Mouse (Mus musculus): ENCODE measurements around the gene Thsd7a.

The Thsd7a gene

DNA sequence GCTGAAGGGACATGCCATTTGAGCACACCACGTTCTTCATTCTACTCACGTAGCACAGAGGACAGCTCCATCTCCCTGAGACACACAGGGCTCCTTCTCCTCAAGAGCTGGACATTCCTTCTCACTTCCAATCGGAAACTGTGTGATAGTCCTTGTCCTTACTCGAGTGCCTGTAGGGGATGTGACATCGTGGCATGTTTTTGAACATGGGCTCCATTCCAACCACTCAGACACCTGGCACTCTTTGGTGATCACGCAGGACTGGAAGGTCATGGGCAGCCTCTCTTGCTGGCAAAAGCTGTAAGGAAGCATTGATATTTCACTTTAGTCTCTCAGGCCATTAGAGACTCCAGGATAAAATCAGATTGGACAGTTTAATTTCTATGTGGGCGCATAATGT is 245.3 kb downstream of the Thsd7a start:
- no peak for DNase-seq (ENCODE audit: low spot score)

DNA sequence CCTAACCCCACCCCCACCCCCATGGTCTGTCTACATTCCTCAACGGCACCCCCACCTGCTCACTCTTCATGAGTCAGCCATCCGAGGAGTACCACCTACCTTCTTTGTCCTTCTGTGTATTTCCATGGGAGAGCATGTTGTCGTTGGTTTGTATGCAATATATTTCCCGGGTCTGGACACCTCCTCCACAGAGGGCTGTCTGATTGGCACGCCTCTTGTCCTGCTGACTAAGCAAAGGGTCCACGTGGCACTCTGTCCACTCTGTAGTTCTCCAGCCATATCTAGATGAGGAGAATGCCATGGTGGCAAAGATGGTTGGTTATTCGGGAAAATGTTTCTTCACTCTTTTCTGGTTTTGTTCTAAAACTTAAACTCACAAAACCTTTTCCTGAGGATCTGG is 248.3 kb downstream of the Thsd7a start:
- no peak for DNase-seq (ENCODE audit: low spot score)

DNA sequence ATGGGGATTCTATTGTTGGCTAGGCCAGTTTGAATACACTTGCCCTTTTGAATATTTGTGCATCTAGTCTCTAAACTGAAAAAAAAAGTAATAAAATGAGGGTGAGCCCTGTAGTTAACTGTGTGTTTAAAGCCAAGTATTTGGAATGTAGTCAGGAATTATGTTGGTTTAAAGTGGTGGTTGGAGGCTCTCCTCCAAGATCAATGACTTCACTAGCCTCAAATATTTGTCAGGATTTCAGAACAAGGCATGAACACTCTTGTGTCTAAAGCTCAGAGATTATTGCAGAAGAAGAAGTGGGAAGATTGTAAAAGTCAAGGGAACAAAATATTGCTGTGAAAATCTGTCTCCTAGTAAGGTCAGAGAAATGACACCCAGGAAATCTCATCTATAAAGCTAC is 249.3 kb downstream of the Thsd7a start:
- no peak for DNase-seq (ENCODE audit: low spot score)

DNA sequence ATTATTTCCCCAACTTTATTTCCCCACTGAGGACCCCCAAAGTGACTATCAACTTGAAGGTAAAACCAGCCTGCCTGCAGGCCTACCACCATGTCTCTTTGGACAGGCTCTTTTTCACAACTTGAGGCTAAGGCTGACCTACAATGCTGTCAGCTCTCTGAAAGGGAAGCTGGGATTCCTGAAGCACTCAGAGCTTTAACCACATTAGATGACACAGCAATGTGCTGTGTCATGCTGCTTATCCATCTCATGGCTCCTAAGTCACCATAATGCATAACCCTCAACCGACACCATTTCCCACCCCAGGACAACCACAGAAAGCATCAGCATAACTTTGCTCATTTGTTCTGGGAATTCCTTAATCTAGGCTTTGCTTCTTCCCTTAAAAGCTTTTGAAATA is 255.6 kb downstream of the Thsd7a start:
- no peak for DNase-seq (ENCODE audit: low spot score)

DNA sequence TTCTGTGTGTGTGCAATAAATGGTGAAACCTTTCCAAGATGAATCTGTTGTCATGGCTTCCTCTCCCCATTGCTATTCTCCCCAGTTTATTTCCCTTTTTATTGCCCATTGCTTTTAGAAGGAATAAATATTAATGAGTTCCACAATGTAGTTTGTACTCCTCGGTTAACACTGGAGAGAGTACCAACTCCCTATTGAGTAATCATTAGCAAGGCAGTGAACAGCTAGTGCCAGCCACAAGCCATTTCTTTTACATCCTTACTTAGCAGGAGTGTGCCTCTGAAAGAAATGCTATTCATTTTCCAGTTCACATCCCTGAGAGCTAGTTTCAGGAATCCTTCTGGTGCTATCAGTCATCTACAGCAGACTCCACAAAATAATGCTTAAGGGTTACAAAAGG is 260.3 kb downstream of the Thsd7a start:
- no peak for DNase-seq (ENCODE audit: low spot score)

DNA sequence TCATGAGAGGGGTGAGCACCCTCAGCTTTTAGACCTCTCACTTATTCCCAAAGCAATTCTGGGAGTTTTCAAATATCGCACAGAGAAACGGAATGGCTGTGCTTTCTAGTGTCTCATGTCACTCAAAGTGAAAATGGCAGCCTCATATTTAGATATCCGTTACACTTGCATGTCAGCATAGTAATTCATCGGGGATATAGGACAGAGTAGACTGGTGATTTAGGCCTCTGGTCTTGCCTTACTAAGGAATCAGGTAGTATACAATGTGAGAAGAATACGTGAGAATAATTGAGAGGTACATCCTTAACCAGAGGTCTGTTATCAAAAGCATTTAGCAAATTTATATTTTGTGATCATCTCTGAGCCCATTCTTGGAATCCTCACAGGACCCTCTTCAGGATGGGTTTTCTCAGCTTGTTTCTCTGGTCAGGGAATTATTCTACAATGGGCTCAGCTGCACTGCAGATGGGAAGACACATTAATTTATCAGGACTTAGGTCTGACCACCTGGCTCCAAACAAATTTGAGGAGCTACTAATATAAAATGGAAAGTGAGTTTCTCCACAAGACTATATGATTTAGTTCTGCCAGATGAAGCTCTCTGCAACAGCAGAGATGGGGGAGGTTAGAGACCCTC is 267.6 kb downstream of the Thsd7a start:
- no peak for DNase-seq (ENCODE audit: low spot score)

DNA sequence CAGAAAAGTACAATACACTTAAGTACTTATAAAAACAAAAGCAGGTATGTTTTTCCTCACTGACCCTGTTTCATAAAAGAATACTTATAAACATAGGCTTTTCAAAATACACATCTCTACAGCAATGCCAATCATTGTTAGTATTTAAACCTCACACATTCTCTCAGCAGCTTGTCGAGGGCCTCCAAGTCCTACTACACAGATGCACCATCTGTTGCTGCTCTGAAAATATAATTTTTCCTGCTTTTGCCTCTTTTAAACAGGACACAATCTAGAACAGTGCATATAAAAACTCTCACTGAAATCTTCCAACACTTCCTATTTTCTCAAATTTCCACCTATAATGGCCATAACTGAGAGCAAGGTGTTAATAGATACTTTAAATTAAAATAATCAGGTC is 270.9 kb downstream of the Thsd7a start:
- no peak for DNase-seq (ENCODE audit: low spot score)

DNA sequence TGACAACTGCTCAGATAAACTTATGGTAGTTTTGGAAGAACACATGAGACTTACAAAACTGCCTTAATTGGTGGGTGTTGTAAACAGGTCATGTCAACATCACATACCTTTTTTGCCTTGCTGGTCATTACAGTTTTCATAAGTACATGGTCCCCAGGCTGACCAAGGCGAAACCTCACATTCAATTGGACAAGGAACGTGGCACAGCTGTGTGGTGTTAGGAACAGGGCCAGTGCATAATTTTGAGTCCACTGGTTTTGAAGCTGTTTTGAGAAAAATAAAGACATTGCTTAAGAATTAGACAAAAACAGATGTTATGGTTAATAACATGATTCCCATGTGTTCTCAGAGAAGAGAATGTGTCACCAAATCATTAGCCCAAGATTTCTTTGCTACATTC is 278.3 kb downstream of the Thsd7a start:
- no peak for DNase-seq (ENCODE audit: low spot score)

DNA sequence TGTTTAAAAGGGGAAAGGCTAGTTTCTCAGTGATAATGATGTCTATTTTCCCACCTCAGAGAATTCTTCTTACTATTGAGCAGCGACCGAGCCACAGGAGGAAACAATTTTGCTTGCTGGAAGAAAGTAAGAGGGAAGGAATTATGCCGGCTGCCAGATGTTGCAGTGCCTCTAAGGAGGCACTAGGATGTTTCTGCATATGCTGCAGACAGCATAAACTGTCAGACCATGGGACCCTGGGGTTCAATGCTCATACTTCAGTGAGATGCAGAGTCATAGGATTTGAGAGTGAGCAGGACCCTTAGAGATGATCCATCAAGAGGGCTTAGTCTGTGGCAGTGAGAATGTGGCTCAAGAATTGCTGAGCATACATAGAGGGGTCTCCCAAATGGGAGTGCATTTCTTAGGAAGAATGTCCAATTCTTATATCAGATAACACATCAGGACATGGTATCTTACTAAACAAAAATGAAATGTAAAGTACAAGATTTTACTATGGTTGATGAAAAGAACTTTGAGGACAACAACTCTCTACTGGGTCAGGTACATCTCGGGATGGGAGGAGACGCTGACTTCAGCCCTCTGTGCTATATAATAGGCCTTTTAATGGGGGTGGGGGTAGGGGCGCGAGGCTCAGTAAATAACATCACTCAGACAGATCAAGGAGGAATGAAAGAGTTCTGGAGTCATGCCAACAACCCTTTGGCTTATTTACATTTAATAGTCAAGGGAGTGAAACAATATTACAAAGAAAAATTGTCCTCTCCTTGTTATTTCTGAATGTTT is 281.7 kb downstream of the Thsd7a start:
- DNase-seq (ENCODE audit: low spot score): no peak

DNA sequence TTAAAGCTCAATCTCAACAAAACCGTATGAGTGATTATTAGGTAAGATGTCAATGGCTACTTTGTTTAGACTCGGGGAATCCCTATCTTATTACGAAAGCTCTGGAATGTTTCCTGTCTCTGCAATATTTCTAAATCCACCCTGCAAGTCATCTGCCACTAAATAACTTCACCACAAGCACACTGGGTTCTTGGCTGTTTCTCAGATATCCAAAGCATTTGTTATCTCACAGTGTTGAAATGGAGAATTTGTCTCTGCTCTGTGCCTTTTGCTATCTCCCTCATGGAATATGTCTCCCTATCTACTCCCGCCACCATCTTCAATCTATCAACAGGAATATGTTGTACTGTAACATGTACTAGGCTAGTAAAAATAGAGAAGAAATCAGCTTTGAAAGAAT is 290.4 kb downstream of the Thsd7a start:
- DNase-seq (ENCODE audit: low spot score): no peak

DNA sequence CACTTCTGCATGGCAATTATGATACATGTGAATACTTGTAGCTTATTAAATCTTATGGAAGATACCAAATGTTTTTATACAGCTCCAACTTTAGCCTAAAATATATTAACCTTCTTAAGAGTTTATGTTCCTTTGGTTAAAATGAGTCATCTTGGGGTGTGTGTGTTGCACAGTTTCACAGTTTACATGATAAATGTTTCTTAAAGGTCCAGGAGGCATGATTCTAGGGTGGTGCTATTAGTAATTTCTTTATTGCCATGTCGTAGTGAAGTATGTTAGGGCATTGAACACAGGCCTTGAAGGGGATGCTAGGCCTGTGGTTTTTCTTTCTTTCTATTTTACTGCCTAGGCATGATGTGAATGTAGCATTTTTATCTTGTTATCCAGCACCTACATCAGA is 291.8 kb downstream of the Thsd7a start:
- DNase-seq (ENCODE audit: low spot score): no peak

DNA sequence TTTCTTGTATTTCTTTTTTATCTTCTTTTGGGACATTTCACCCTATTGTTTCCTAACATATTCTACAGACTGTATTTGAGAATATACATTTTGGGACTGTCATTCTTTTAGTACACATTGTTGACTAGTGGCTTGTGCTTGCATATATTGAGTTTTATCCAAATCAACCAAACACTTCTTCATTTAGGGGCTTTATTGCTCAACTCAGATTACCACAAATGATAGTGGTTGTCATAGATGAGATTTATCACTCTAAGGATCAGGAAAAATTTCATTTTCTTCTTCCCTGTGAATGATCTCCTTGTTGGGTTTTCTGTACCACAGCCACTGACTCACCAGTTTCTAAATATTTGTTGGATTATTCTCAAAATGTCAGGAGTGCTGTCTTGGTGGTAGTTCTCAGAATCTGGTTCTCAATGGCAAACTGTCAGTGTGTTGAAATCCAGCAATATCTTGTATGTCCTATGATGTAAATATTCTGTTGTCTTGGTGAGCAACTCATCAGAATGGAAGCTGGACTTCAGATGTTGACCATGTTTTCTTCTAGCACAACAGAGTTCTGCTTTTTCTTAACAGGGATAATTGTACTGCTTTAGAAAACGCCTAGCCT is 294.2 kb downstream of the Thsd7a start:
- no peak for DNase-seq (ENCODE audit: low spot score)

DNA sequence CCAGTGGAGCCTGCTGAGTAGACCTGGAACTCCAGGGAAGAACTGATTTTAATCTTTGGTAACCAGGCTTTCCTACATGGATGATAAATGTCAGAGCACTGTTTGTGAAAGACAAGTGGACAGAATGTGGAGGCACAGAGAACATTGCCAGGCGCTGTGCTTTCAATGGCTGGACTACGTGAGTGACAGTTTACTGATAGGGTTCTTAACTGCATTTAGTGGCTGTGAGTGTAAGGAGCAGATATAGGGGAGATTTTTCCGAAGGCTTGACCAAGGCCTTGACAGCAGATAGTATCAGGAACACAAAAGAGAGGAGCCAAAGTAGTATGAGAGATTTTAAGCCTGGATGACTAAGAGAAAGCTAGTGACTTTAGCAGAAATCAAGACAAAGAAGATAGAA is 295.1 kb downstream of the Thsd7a start:
- no peak for DNase-seq (ENCODE audit: low spot score)

DNA sequence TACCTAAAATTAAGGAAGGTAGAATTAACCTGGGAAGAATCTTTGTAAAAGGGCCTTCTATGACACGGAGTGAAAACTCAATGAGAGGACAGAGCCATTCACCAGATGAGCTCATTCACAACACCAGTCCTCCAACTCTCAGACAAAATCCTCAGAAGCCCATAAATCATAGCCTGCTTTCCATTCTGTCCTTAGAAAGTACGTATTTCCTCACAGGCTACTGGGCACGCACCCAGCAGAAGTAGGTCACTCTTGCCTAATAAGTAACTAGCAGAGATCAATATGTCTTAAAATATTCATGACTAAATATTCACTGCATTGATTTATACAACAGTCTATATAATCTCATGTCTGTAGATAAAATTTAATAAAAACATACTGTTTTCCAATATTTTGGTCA is 300.4 kb downstream of the Thsd7a start:
- DNase-seq (ENCODE audit: low spot score): no peak

DNA sequence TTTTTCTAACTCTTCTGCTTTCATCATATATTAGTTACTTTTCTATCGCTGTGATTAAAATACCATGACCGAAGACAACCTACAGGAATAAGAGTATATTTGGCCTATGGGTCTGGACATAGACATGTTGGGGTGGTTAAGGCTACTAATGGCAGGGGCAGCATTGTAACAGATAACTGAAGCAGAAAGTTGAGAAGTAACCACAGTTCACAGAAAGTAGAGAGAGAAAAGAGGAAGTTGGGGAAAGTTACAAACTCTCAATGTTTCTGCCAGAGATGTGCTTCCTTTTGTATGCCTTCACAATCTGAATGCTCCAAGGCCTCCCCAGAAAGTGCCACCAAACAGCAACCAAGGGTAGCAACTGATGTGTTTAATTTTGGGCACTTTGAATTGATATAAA is 303.7 kb downstream of the Thsd7a start:
- no peak for DNase-seq (ENCODE audit: low spot score)

DNA sequence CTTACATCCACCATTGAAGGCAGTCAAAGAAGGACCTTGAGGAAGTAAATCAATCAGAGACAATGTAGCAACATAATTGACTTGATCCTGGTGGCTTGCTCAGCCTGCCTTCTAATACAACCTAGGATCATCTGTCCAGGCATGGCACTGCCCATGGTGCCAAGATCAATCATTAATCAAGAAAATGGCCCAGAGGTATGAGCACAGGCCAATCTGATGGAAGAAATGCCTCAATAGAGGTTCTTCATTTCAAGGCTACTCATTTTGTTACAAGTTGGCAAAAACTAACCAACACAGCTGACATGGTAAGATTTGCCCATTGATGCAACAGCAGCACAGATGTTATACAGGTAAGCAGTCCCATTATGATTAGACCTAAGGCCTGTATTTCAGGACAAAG is 309.6 kb downstream of the Thsd7a start:
- DNase-seq (ENCODE audit: low spot score): no peak

DNA sequence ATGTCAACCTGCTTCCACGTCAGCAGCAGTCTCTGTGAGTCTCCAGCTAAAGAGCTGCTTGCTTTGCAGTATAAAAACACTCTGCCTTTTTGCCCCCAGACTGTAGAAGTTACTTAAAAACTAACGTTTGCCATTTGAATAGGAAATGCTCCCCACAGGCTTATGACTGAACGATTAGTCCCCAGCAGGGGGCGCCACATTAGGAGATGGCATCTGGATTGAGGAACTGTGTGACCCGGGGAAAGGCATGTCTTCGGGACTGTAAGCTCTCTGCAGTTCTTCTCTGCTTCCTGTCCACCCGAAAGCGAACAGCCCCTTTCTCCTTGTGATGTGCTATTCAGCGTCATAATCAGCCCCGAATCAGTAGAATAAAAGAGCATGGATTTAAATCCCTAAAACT is 330.1 kb downstream of the Thsd7a start:
- DNase-seq (ENCODE audit: low spot score): no peak

DNA sequence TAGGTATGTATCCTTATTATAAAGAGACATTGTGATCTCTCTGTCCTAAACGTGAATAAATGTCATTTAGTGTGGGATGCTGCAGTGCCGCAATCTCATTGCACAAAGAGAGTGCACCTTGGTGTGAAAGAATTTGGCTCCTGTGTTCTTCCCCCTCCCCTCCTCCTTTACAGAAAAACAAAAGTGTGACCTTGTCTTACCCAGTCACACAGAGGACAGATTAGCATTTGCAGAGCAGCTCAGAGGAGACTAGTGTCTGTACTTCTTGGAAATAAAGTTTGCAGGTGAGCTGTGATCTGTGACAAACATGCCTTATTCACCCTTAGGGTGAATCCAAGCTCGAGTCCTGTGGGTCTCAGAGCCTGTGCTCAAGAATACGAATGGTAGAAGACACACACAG is 332.2 kb downstream of the Thsd7a start:
- no peak for DNase-seq (ENCODE audit: low spot score)

DNA sequence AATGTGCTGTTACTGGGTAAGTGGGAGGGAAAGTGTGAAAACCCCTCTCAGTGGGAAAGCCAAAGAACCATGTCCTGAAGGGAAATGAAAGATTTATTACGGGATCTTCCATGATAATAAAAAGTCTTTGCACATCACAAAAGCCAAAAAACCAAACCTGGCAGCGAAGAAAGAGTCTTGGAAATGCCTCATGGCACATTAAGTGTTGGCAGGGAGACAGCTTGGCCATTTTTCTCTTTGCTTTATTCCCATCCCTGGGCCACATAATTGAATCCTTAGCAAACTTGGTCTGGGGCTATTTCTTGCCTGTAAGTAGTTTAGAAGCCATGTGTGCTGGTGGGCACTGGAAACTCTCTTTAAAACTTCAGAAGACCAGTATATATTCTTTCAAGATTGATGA is 344.8 kb downstream of the Thsd7a start:
- no peak for DNase-seq (ENCODE audit: low spot score)

DNA sequence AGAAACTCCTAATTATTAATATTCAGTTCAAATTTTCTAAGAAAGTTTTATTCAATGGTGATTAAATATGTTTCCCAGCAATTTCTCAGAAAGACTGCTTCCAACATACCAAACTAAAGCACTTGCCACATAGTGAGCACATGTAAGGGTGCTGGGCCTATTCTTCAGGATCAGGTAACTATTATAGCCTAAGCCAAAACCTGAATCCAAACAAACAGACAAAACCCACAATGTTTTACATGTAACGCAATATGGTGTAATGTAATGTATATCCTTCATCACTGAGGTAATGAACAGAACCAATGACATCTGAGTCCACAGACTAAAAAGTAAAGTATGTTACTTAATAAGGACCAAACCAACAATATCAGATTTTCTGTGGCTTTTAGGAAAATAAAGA is 346.2 kb downstream of the Thsd7a start:
- DNase-seq (ENCODE audit: low spot score): no peak

DNA sequence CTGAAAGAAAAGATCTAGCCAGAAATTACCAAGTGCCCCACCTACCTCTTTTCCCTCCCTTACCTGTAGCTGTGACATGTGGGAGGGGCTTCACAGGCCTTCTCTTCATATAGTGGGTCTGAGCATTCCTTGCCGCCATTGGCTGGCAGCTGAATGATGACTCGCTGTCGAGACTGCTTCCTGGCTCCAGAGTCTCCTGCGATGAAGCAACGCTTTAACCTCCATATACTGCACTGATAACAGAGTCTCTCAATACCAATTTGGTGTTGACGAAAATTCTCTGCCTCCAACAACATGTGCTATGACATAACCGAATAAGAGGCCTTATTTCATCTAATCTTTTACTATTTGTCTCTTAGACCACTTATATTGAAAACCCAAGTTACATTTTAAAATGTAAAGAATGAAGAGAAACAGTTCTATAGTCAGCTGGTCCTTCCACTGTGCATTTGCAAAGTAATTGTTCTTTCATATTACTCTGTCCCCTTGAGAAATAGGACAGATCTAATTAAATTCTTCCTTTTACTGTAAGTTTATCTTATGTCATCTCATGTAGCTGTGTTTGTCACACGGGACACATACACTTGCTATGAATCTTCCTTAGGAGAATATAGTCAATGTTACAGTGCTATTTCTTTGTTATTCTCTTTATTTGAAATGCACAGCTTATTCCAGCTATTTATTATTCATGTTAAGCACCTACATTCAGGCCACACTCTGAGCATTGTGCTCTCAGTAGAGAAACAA is 351.3 kb downstream of the Thsd7a start:
- DNase-seq (ENCODE audit: low spot score): no peak

DNA sequence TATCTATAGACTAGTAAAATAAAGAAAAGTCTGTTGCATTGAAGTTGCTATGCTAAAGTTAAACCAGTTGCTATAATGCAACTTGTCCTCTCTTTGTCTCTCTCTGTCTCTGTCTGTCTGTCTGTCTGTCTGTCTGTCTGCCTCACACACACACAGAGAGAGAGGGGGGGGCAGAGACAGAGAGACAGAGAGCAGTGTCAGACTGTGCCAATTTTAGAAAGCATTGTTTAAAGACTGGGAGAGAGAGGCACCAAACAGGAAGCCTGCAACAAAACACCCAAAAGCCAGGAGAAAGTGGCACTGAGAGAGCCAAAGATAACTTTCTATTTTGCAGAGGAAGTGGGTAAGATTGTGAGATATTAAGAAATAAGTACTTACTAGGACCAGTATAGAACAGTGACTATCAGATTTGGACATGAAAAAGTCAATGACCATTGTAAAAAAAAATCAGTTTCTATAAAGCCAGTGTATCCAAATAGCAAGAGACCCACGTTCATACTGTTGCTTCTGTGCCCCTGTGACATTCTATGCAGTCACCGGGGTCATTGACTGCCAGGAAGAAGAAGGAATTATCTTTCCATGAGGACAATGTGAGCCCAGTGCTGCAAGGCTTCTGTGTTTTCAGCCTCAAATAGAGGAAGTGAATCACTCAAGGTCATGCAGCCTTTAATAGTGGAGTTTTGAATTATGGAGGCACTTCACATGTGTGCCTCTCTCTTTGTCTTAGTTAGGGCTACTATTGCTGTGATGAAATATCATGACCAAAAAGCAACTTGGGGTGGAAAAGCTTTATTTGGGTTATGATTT is 355.4 kb downstream of the Thsd7a start:
- no peak for DNase-seq (ENCODE audit: low spot score)

Data from spleen, adult 12 weeks (tissue).